Mouse (Mus musculus): ENCODE results near the gene Eaf1. TPM values are rescaled to one million over a fixed set of nuclear protein-coding genes. Genes with fewer than 3 reads are reported as not detected.
"Not testable (repeated sequence)": the region's sequence is repeated elsewhere in the genome, so short reads cannot be mapped to it uniquely, and the experiment has no call there.

Gene Eaf1
- total RNA-seq (2021): 10 to 100 TPM; 10.8 to 14.6 TPM
- 11.2 and 12.2 TPM in 2 replicates for polyA plus RNA-seq (2012; rRNA removed)
- long read RNA-seq, full-length matches to known transcripts: 18 of 19 reads
- long read RNA-seq, partial matches to known transcripts: 0 of 19 reads
- long read RNA-seq, other reads (novel, unspliced or antisense): 1 of 19 reads

- DNase-seq: no peak
- TF ChIP-seq POLR2A (IDR thresholded peaks at IDR 0.05; ENCODE audit: insufficient read depth, low read depth, low read length) (no peak), CTCF (IDR thresholded peaks at IDR 0.05) (no peak), EP300 (IDR thresholded peaks at IDR 0.05; ENCODE audit: insufficient read depth, low read depth, low read length) (no peak)
- H3K9ac ChIP-seq (ENCODE audit: low read depth, low read length): peak within 1 kb of the TSS; percentile 88
- H3K27ac ChIP-seq: peak within 1 kb of the TSS; percentile 87
- intact Hi-C loops (cut with DNase I): no loop called here
- H3K79me2 ChIP-seq (replicated peaks; ENCODE audit: control insufficient read depth, insufficient read depth, low read length): peaks cover 7% of the 10 kb centered on the region
- H3K4me1 ChIP-seq (ENCODE audit: control insufficient read depth, insufficient read depth, low read length): peaks cover 9% of the 10 kb centered on the region
- peaks cover 4% of the 10 kb centered on the region for H3K36me3 ChIP-seq (ENCODE audit: control insufficient read depth, insufficient read depth, low read length)
- WGBS: under 1% methylated on average over 37 of the region's 37 CpGs
- no peaks in the 10 kb centered on the region for H3K27me3 ChIP-seq (ENCODE audit: control insufficient read depth, insufficient read depth, low read length)
- peak within 1 kb of the TSS; percentile 91 for H3K4me3 ChIP-seq
Observed at GRCm38 (mm10) chr14:31494349-31494974, at the start of gene Eaf1. Gene Eaf1, plus strand, starts transcription at chr14:31494399.

- H3K4me1 ChIP-seq (ENCODE audit: control insufficient read depth, insufficient read depth, low read length): peaks cover 3% of the 10 kb centered on the region
- no peak for DNase-seq
- H3K79me2 ChIP-seq (replicated peaks; ENCODE audit: control insufficient read depth, insufficient read depth, low read length): no peaks in the 10 kb centered on the region
- intact Hi-C loops (cut with DNase I): no loop called here
- H3K4me3 ChIP-seq: no peak overlapping the region
- H3K36me3 ChIP-seq (ENCODE audit: control insufficient read depth, insufficient read depth, low read length): no peaks in the 10 kb centered on the region
- peak overlapping the region; percentile 38 for H3K27ac ChIP-seq
- 0 out of 2 replicates have a peak overlapping the region, but pooled peaks have one; percentile 22 for H3K9ac ChIP-seq (ENCODE audit: low read depth, low read length)
- 55% methylated on average over 5 of the region's 5 CpGs for WGBS
- no peak for TF ChIP-seq POLR2A (IDR thresholded peaks at IDR 0.05; ENCODE audit: insufficient read depth, low read depth, low read length)
- TF ChIP-seq CTCF (IDR thresholded peaks at IDR 0.05): no peak
- TF ChIP-seq EP300 (IDR thresholded peaks at IDR 0.05; ENCODE audit: insufficient read depth, low read depth, low read length): no peak
- H3K27me3 ChIP-seq (ENCODE audit: control insufficient read depth, insufficient read depth, low read length): no peaks in the 10 kb centered on the region
Observed at GRCm38 (mm10) chr14:31448994-31449393, 45.2 kb upstream of the Eaf1 start.

- DNase-seq; intact Hi-C loops (cut with DNase I); H3K4me1 ChIP-seq (ENCODE audit: control insufficient read depth, insufficient read depth, low read length); H3K27ac ChIP-seq; H3K79me2 ChIP-seq (replicated peaks; ENCODE audit: control insufficient read depth, insufficient read depth, low read length); H3K36me3 ChIP-seq (ENCODE audit: control insufficient read depth, insufficient read depth, low read length); H3K27me3 ChIP-seq (ENCODE audit: control insufficient read depth, insufficient read depth, low read length); H3K4me3 ChIP-seq; H3K9ac ChIP-seq (ENCODE audit: low read depth, low read length): not testable (repeated sequence)
- WGBS: 74% methylated on average over 12 of the region's 12 CpGs
Observed at GRCm38 (mm10) chr14:31453946-31454345, 40.3 kb upstream of the Eaf1 start.

- Histone ChIP-seq H3K79me2 (replicated peaks; ENCODE audit: control insufficient read depth, insufficient read depth, low read length) (no peaks in the 10 kb centered on the region), H3K27me3 (ENCODE audit: control insufficient read depth, insufficient read depth, low read length) (no peaks in the 10 kb centered on the region), H3K9ac (ENCODE audit: low read depth, low read length) (no peak overlapping the region), H3K27ac (no peak overlapping the region), H3K36me3 (ENCODE audit: control insufficient read depth, insufficient read depth, low read length) (no peaks in the 10 kb centered on the region), H3K4me3 (no peak overlapping the region), H3K4me1 (ENCODE audit: control insufficient read depth, insufficient read depth, low read length) (no peaks in the 10 kb centered on the region; the same call in 1 of the 2 replicates)
- peak; percentile 58 for TF ChIP-seq CTCF (IDR thresholded peaks at IDR 0.05)
- TF ChIP-seq EP300 (IDR thresholded peaks at IDR 0.05; ENCODE audit: insufficient read depth, low read depth, low read length): no peak
- 80% methylated on average over 8 of the region's 8 CpGs for WGBS
- DNase-seq: no peak
- intact Hi-C loops (cut with DNase I): no loop called here
Observed at GRCm38 (mm10) chr14:31454849-31455566, 39.2 kb upstream of the Eaf1 start.

GRCm38 (mm10) chr14:31456064-31456721 is 38.0 kb upstream of the Eaf1 start:
- Histone ChIP-seq H3K9ac (ENCODE audit: low read depth, low read length) (no peak overlapping the region), H3K4me3 (no peak overlapping the region), H3K27ac (no peak overlapping the region), H3K27me3 (ENCODE audit: control insufficient read depth, insufficient read depth, low read length) (no peaks in the 10 kb centered on the region), H3K79me2 (replicated peaks; ENCODE audit: control insufficient read depth, insufficient read depth, low read length) (no peaks in the 10 kb centered on the region), H3K36me3 (ENCODE audit: control insufficient read depth, insufficient read depth, low read length) (no peaks in the 10 kb centered on the region), H3K4me1 (ENCODE audit: control insufficient read depth, insufficient read depth, low read length) (no peaks in the 10 kb centered on the region; the same call in 1 of the 2 replicates)
- TF ChIP-seq EP300 (IDR thresholded peaks at IDR 0.05; ENCODE audit: insufficient read depth, low read depth, low read length): no peak
- TF ChIP-seq CTCF (IDR thresholded peaks at IDR 0.05): no peak
- TF ChIP-seq POLR2A (IDR thresholded peaks at IDR 0.05; ENCODE audit: insufficient read depth, low read depth, low read length): no peak
- no peak for DNase-seq
- intact Hi-C loops (cut with DNase I): no loop called here
- 78% methylated on average over 6 of the region's 6 CpGs for WGBS
